Mouse (Mus musculus) spleen, adult 2 months (tissue): Measurements from ENCODE around the gene Synrg. TPM values are rescaled to one million over a fixed set of nuclear protein-coding genes. Genes with fewer than 3 reads are reported as not detected.

Experiments
- DNase-seq, 2 experiments: peaks; one replicate each; pipeline versions ENCODE4 v3.0.0 to v3.0.0-alpha.2; 2012 to 2021; ENCODE audit warnings: low spot score in 2 of 2, low read depth in 1 of 2
- H3K27ac ChIP-seq: fragments of 200-500 bp; 2 replicates; pipeline ENCODE4 v1.5.1; 2012; ENCODE audit warnings: low read length, inconsistent platforms; ENCODE audit not compliant: insufficient read depth
- H3K27me3 ChIP-seq: fragments of 200-500 bp; 2 replicates; pipeline ENCODE4 v1.6.1; 2012; ENCODE audit warnings: mild to moderate bottlenecking, moderate library complexity, low read length, inconsistent platforms; ENCODE audit not compliant: control insufficient read depth, insufficient read depth
- H3K36me3 ChIP-seq: fragments of 200-500 bp; 2 replicates; pipeline ENCODE4 v1.6.1; 2012; ENCODE audit warnings: mild to moderate bottlenecking, low read length, inconsistent platforms; ENCODE audit not compliant: control insufficient read depth, insufficient read depth
- H3K4me1 ChIP-seq: fragments of 200-500 bp; 2 replicates; pipeline ENCODE4 v1.6.1; 2011; ENCODE audit warnings: inconsistent platforms; ENCODE audit not compliant: control insufficient read depth, insufficient read depth, insufficient read length
- H3K4me3 ChIP-seq: fragments of 200-500 bp; 2 replicates; pipeline ENCODE4 v1.5.1; 2011; ENCODE audit warnings: mild to moderate bottlenecking, inconsistent platforms; ENCODE audit not compliant: insufficient read depth, insufficient read length; ENCODE audit errors: extremely low read depth
- CTCF ChIP-seq: fragments of 200-500 bp; IDR thresholded peaks from 2 replicates; pipeline ENCODE4 v1.5.1; 2011; ENCODE audit warnings: mild to moderate bottlenecking, inconsistent platforms; ENCODE audit not compliant: insufficient read depth, insufficient read length, insufficient replicate concordance; ENCODE audit errors: extremely low read depth
- POLR2A ChIP-seq: fragments of 200-500 bp; IDR thresholded peaks from 2 replicates; pipeline ENCODE4 v1.6.1; 2011; ENCODE audit warnings: low read depth, low read length, inconsistent platforms
- WGBS: fragments of 180-500 bp; shearing (Covaris S2); methylation state at CpG from one replicate; pipeline ENCODE4 v1.1.7; 2018; 5-methylcytosine and 5-hydroxymethylcytosine counted together
- polyA plus RNA-seq: library from polyadenylated mRNA; depleted of rRNA; stranded (reverse); fragments of >200 nt; gene quantifications from 2 replicates; pipeline ENCODE4 v1.2.3, GENCODE M21; 2012

The Synrg gene
- polyA plus RNA-seq, 1 experiment, result 19.4 TPM

GRCm38 (mm10) chr11:84053524-84054163 lies 89.4 kb downstream of the Synrg start:
- H3K4me3 ChIP-seq, result no peak overlapping the region
- no peaks in the 10 kb centered on the region for H3K36me3 ChIP-seq
- TF ChIP-seq CTCF, result no peak
- TF ChIP-seq POLR2A, result no peak
- H3K4me1 ChIP-seq, result no peaks in the 10 kb centered on the region
- WGBS, result 86% methylated on average over 10 of the region's 10 CpGs
- no peak overlapping the region for H3K27ac ChIP-seq
- DNase-seq, result no peak
- no peaks in the 10 kb centered on the region for H3K27me3 ChIP-seq

GRCm38 (mm10) chr11:84057418-84057817 lies 93.2 kb downstream of the Synrg start:
- no peak overlapping the region for H3K27ac ChIP-seq

GRCm38 (mm10) chr11:84059784-84060183 lies 95.6 kb downstream of the Synrg start:
- H3K36me3 ChIP-seq, result no peaks in the 10 kb centered on the region
- WGBS, result 92% methylated on average over 2 of the region's 2 CpGs
- no peak overlapping the region for H3K4me3 ChIP-seq
- no peaks in the 10 kb centered on the region for H3K27me3 ChIP-seq
- no peak overlapping the region for H3K27ac ChIP-seq
- TF ChIP-seq CTCF (no peak), POLR2A (no peak)
- H3K4me1 ChIP-seq, result no peaks in the 10 kb centered on the region
- DNase-seq, result no peak

More at GRCm38 (mm10) chr11:84057418-84057817, 93.2 kb downstream of the Synrg start:
- Histone ChIP-seq H3K4me1 (no peaks in the 10 kb centered on the region), H3K4me3 (no peak overlapping the region), H3K36me3 (no peaks in the 10 kb centered on the region), H3K27me3 (no peaks in the 10 kb centered on the region)
- no peak for DNase-seq
- no peak for TF ChIP-seq CTCF
- TF ChIP-seq POLR2A, result no peak
- WGBS, result 89% methylated on average over 2 of the region's 2 CpGs

- 89% methylated on average over 6 of the region's 6 CpGs for WGBS
- Histone ChIP-seq H3K27me3 (no peaks in the 10 kb centered on the region), H3K4me1 (no peaks in the 10 kb centered on the region), H3K36me3 (no peaks in the 10 kb centered on the region), H3K27ac (no peak overlapping the region), H3K4me3 (no peak overlapping the region)
- TF ChIP-seq CTCF (no peak), POLR2A (no peak)
- DNase-seq, result no peak
Observed at GRCm38 (mm10) chr11:84060635-84061034, 96.4 kb downstream of the Synrg start.

- Histone ChIP-seq H3K36me3 (no peaks in the 10 kb centered on the region), H3K27ac (no peak overlapping the region), H3K4me3 (no peak overlapping the region), H3K27me3 (peaks cover 2% of the 10 kb centered on the region; the same call in 1 of the 2 replicates), H3K4me1 (no peaks in the 10 kb centered on the region)
- TF ChIP-seq POLR2A, result no peak
- TF ChIP-seq CTCF, result no peak
- DNase-seq, result no peak
- WGBS, result 90% methylated on average over 2 of the region's 2 CpGs
Observed at GRCm38 (mm10) chr11:84061881-84062280, 97.7 kb downstream of the Synrg start.

- no peak overlapping the region for H3K4me3 ChIP-seq
- TF ChIP-seq CTCF, result no peak
- TF ChIP-seq POLR2A, result no peak
- 49% methylated on average over 2 of the region's 2 CpGs for WGBS
- peaks cover 2% of the 10 kb centered on the region; the same call in 1 of the 2 replicates for H3K4me1 ChIP-seq
- no peak for DNase-seq
- H3K27me3 ChIP-seq, result peaks cover 7% of the 10 kb centered on the region
- no peak overlapping the region for H3K27ac ChIP-seq
- H3K36me3 ChIP-seq, result no peaks in the 10 kb centered on the region
Observed at GRCm38 (mm10) chr11:84062805-84063204, 98.6 kb downstream of the Synrg start.

- no peak overlapping the region for H3K4me3 ChIP-seq
- 87% methylated on average over 3 of the region's 3 CpGs for WGBS
- no peak for DNase-seq
- H3K4me1 ChIP-seq, result peaks cover 7% of the 10 kb centered on the region
- H3K27me3 ChIP-seq, result peaks cover 15% of the 10 kb centered on the region
- TF ChIP-seq CTCF (no peak), POLR2A (no peak)
- no peaks in the 10 kb centered on the region for H3K36me3 ChIP-seq
- H3K27ac ChIP-seq, result no peak overlapping the region
Observed at GRCm38 (mm10) chr11:84063631-84064209, 99.5 kb downstream of the Synrg start.
